Comparison of ENCODE assay signal across 8 mouse cellular contexts in the genomic region with DNA sequence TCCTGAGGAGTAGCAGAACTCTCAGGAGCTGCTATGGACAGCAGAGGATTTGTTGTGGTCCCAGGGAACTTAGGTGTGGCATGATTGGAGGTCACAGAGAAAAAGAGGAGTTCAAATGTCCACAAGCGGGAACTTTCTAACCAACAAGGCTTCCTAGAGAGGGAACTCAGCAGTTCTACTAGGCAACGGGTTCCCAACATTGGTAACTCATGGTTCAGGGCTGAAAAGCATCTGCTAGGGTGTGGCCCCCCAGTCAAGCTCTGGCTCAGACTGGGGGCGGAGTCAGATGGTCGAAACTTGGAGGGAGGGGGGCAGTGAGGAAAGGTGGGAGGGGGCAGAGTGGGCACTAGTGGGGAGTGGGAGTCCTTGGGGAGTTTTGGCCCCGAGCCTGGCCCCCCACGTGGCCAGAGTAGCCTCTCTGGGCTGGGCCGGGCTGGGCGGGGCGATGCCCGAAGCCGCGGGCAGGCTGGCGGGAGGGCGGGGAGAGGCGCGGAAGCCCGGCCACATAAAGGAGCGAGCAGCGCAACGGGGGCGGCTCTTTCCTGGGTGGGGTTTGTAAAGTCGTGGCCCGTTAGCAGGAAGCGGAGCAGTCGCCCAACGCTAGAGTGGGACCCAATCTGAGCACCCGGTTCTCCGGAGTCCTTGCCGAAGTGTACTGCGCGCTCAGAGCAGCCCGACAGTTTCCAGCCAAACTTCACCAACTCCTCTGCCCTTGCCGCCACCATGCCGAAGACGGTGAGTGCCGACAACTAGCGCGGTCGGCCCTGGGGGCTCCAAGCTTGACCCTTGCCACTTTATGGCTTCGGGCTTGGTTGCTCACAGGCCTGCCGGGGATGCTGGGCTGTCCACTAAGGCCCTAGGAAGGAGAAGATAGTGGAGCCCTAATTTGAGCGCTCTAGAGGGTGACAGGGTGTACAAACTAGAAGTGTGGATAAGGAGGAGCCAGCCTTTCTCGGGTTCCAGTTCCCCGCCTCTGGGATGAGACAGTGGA. TPM values are rescaled to one million over a fixed set of nuclear protein-coding genes. Genes with fewer than 3 reads are reported as not detected.
A peak's percentile ranks its signal among the peaks of the same experiment; 100 is the strongest.
DNase-seq lines count a peak whose midpoint lies in the region; ATAC-seq and TF ChIP-seq lines count a peak whose summit lies in the region.

Gene Msn (plus strand): TSS at position 534 of the 991 bp plus-strand sequence.

- no peak for TF ChIP-seq CTCF in small intestine, adult 2 months (IDR thresholded peaks at IDR 0.05; ENCODE audit: extremely low read depth, insufficient read length, insufficient replicate concordance, low read depth, low read length)

- peak within 1 kb of the TSS; percentile 64 for H3K9ac ChIP-seq in intestine, embryonic 16.5 days (ENCODE audit: low read depth, low read length)
- peak within 1 kb of the TSS; percentile 45 for H3K9ac ChIP-seq in limb, embryonic 11.5 days (ENCODE audit: low read length)
- peak within 1 kb of the TSS; percentile 53 for H3K9ac ChIP-seq in midbrain, embryonic 12.5 days (replicated peaks)

- no peaks in the 10 kb centered on the region for H3K9me3 ChIP-seq in intestine, embryonic 16.5 days (ENCODE audit: control insufficient read depth, low read length)
- no peaks in the 10 kb centered on the region for H3K9me3 ChIP-seq in limb, embryonic 11.5 days (ENCODE audit: control insufficient read depth, low read length)
- no peaks in the 10 kb centered on the region for H3K9me3 ChIP-seq in midbrain, embryonic 12.5 days

- no peaks in the 10 kb centered on the region for H3K36me3 ChIP-seq in intestine, embryonic 16.5 days (ENCODE audit: control insufficient read depth, insufficient read depth, low read length)
- no peaks in the 10 kb centered on the region for H3K36me3 ChIP-seq in limb, embryonic 11.5 days (ENCODE audit: control insufficient read depth, insufficient read depth, low read length)
- no peaks in the 10 kb centered on the region for H3K36me3 ChIP-seq in midbrain, embryonic 12.5 days
- no peaks in the 10 kb centered on the region for H3K36me3 ChIP-seq in small intestine, adult 2 months (ENCODE audit: control insufficient read depth, insufficient read depth, low read length)

- H3K4me1 ChIP-seq in intestine, embryonic 16.5 days (ENCODE audit: control insufficient read depth, insufficient read depth, low read length): no peaks in the 10 kb centered on the region
- H3K4me1 ChIP-seq in limb, embryonic 11.5 days (ENCODE audit: control insufficient read depth, insufficient read depth, low read length): no peaks in the 10 kb centered on the region
- H3K4me1 ChIP-seq in midbrain, embryonic 12.5 days: no peaks in the 10 kb centered on the region
- no peaks in the 10 kb centered on the region for H3K4me1 ChIP-seq in small intestine, adult 2 months (ENCODE audit: control insufficient read depth, insufficient read depth, insufficient read length, low read length)

- WGBS in intestine, embryonic 16.5 days: 12% methylated on average over 43 of the region's 44 CpGs
- 17% methylated on average over 33 of the region's 44 CpGs for WGBS in limb, embryonic 11.5 days
- 20% methylated on average over 32 of the region's 44 CpGs for WGBS in midbrain, embryonic 12.5 days
- WGBS in small intestine, adult 2 months: 16% methylated on average over 43 of the region's 44 CpGs

- TF ChIP-seq POLR2A in small intestine, adult 2 months (IDR thresholded peaks at IDR 0.05; ENCODE audit: low read depth, low read length): peak; percentile 35; the same call in 1 of the 2 replicates

- ATAC-seq in intestine, embryonic 16.5 days: peak; percentile 90
- peak; percentile 84 for ATAC-seq in limb, embryonic 11.5 days (ENCODE audit: insufficient number of reproducible peaks, low FRiP score, low TSS enrichment, low read depth)
- peak; percentile 81 for ATAC-seq in midbrain, embryonic 12.5 days (ENCODE audit: low FRiP score, low read depth)

- H3K27me3 ChIP-seq in intestine, embryonic 16.5 days (replicated peaks; ENCODE audit: control insufficient read depth, insufficient read depth, low read length): peaks cover 6% of the 10 kb centered on the region; the same call in 1 of the 2 replicates
- H3K27me3 ChIP-seq in limb, embryonic 11.5 days (ENCODE audit: control insufficient read depth, insufficient read depth, low read length): no peaks in the 10 kb centered on the region
- H3K27me3 ChIP-seq in midbrain, embryonic 12.5 days: no peaks in the 10 kb centered on the region
- H3K27me3 ChIP-seq in small intestine, adult 2 months (ENCODE audit: control insufficient read depth, insufficient read depth, low read length): no peaks in the 10 kb centered on the region

- DNase-seq in urinary bladder, adult 18-20 months (ENCODE audit: low spot score in 2 of 2): peak; percentile 32 to 53
- no peak for DNase-seq in urinary bladder, postnatal 10 days (ENCODE audit: low spot score)
- DNase-seq in embryo, embryonic 9.5 days (ENCODE audit: extremely low spot score): peak; percentile 60
- no peak for DNase-seq in gonadal fat pad, adult 2 months (ENCODE audit: low read depth)
- peak; percentile 58 for DNase-seq in limb, embryonic 11.5 days (ENCODE audit: low spot score)

- peak within 1 kb of the TSS; percentile 60 for H3K4me3 ChIP-seq in intestine, embryonic 16.5 days (ENCODE audit: low read length)
- peak within 1 kb of the TSS; percentile 48 for H3K4me3 ChIP-seq in limb, embryonic 11.5 days (ENCODE audit: low read depth, low read length)
- peak within 1 kb of the TSS; percentile 52 for H3K4me3 ChIP-seq in midbrain, embryonic 12.5 days
- peak within 1 kb of the TSS; percentile 98 for H3K4me3 ChIP-seq in small intestine, adult 2 months (ENCODE audit: low read depth, low read length)

- H3K4me2 ChIP-seq in intestine, embryonic 16.5 days (ENCODE audit: low read depth, low read length): peak within 1 kb of the TSS; percentile 58
- H3K4me2 ChIP-seq in limb, embryonic 11.5 days (ENCODE audit: low read depth, severe bottlenecking): peak within 1 kb of the TSS; percentile 56
- H3K4me2 ChIP-seq in midbrain, embryonic 12.5 days (replicated peaks): peak within 1 kb of the TSS; percentile 61

- H3K27ac ChIP-seq in intestine, embryonic 16.5 days (ENCODE audit: low read length): peak within 1 kb of the TSS; percentile 52
- H3K27ac ChIP-seq in limb, embryonic 11.5 days (replicated peaks; ENCODE audit: low read depth, low read length): no peak within 1 kb of the TSS
- no peak within 1 kb of the TSS; the same call in 1 of the 2 replicates for H3K27ac ChIP-seq in midbrain, embryonic 12.5 days (replicated peaks)
- H3K27ac ChIP-seq in small intestine, adult 2 months (ENCODE audit: insufficient read depth, low read depth, low read length): peak within 1 kb of the TSS; percentile 88

RNA-seq across cellular contexts. Expression of gene Msn, which starts in this region (rescaled TPM):
- 55.1 and 77.7 TPM in 2 replicates for polyA plus RNA-seq in gonadal fat pad, adult 2 months (2012; rRNA removed)
- 63.3 and 65.4 TPM in 2 replicates for polyA plus RNA-seq in intestine, embryonic 16.5 days (2015; fragmentation: Nextera tagmentation; extraction: Ambion mirVana)
- polyA plus RNA-seq in limb, embryonic 11.5 days (2014; fragmentation: Nextera tagmentation; extraction: Ambion mirVana): 82.3 and 87.2 TPM in 2 replicates
- polyA plus RNA-seq in midbrain, embryonic 12.5 days (2016; fragmentation: Nextera tagmentation; extraction: Ambion mirVana): 82.5 and 87.5 TPM in 2 replicates
- 9.0 and 12.8 TPM in 2 replicates for polyA plus RNA-seq in small intestine, adult 2 months (2012; rRNA removed)

Comparison
In these comparisons a context has a peak if more than half of its experiments do, and no peak if none do; other contexts are left out.
1. DNase-seq: peak in urinary bladder, adult 18-20 months (2 of 2), embryo, embryonic 9.5 days (single experiment) and limb, embryonic 11.5 days (single experiment); none in urinary bladder, postnatal 10 days (single experiment) and gonadal fat pad, adult 2 months (single experiment).
2. H3K27ac ChIP-seq: peak in intestine, embryonic 16.5 days (single experiment) and small intestine, adult 2 months (single experiment); none in limb, embryonic 11.5 days (single experiment) and midbrain, embryonic 12.5 days (single experiment).
3. H3K4me3 ChIP-seq: peak in every context shown above with its lines; median percentile 98 in small intestine, adult 2 months; 60 in intestine, embryonic 16.5 days; 52 in midbrain, embryonic 12.5 days; 48 in limb, embryonic 11.5 days.
4. Peak in every context shown above with its lines, with median percentiles within 50 percentile points of each other: ATAC-seq, H3K4me2 ChIP-seq and H3K9ac ChIP-seq.